Mouse (Mus musculus): ENCODE results near the gene Cwc27. TPM values are rescaled to one million over a fixed set of nuclear protein-coding genes. Genes with fewer than 3 reads are reported as not detected.

Cwc27 gene
- polyA plus RNA-seq, 1 experiment: 4.4 TPM

DNA sequence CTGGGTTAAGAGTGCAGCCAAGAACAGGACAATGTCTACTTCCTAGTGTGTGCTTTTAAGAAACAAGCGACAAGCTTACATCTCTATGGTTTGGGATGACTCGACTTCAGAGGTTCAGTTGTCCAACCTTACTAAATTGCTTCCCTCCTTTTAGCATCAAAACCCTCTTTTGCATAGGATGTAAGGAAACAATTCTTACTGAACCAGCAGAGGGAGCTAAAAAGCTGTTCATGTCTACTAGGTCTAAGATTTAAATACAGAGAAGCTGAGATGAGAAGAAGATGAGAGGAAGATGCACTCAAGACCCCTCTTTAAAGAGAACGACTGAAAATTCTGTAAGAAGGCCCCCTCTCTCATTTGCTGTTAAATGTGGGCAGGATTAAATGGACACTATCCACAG, 11.3 kb downstream of the Cwc27 start:
- Histone ChIP-seq H3K4me1 (ENCODE audit: control insufficient read depth, insufficient read depth, low read length) (no peaks in the 10 kb centered on the region), H3K36me3 (ENCODE audit: control insufficient read depth, insufficient read depth, low read length) (0 out of 2 replicates have a peak, but pooled peaks cover 1% of the 10 kb centered on the region), H3K27me3 (ENCODE audit: control insufficient read depth, insufficient read depth, low read length) (no peaks in the 10 kb centered on the region), H3K27ac (ENCODE audit: control insufficient read depth, insufficient read depth, low read depth, low read length) (no peak overlapping the region), H3K4me3 (ENCODE audit: control insufficient read depth, low read depth, low read length) (no peak overlapping the region)
- TF ChIP-seq POLR2A (IDR thresholded peaks at IDR 0.05; ENCODE audit: control insufficient read depth, low read depth, low read length) (no peak), CTCF (IDR thresholded peaks at IDR 0.05; ENCODE audit: control insufficient read depth, insufficient read depth, insufficient replicate concordance, low read depth, low read length) (no peak)

DNA sequence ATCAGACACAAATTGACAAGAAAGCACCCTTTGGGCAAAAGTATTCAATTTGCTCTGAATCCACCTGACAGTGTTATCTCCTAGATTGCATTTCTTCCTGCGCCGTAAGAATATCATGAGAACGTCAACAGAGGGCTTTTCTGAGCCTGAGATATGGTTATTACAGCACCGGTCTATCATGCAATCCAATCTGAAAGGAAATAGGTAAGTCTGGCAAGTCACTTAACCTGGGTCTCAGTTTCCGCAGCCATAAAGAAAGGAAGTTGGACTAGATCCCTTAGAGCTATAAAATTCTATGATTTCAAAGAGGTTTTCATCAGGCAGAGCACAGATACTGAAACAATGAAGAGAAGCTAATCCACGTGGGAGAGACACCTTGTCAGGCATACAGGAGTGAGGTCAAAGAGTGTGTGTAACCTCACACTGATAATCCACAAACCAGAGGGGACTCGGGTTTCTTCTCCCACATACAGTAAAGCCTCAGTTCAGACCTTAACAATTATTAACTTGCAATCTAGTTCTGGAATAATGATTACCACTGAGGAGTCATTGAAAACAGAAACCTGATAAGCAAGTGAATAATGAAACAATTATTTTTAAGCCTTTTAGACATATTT, 17.3 kb downstream of the Cwc27 start:
- TF ChIP-seq CTCF (IDR thresholded peaks at IDR 0.05; ENCODE audit: control insufficient read depth, insufficient read depth, insufficient replicate concordance, low read depth, low read length) (no peak), POLR2A (IDR thresholded peaks at IDR 0.05; ENCODE audit: control insufficient read depth, low read depth, low read length) (no peak)
- no peaks in the 10 kb centered on the region for H3K27me3 ChIP-seq (ENCODE audit: control insufficient read depth, insufficient read depth, low read length)
- H3K4me1 ChIP-seq (ENCODE audit: control insufficient read depth, insufficient read depth, low read length): no peaks in the 10 kb centered on the region
- no peak overlapping the region for H3K4me3 ChIP-seq (ENCODE audit: control insufficient read depth, low read depth, low read length)
- H3K36me3 ChIP-seq (ENCODE audit: control insufficient read depth, insufficient read depth, low read length): no peaks in the 10 kb centered on the region
- H3K27ac ChIP-seq (ENCODE audit: control insufficient read depth, insufficient read depth, low read depth, low read length): no peak overlapping the region

- Histone ChIP-seq H3K4me1 (ENCODE audit: control insufficient read depth, insufficient read depth, low read length) (no peaks in the 10 kb centered on the region), H3K36me3 (ENCODE audit: control insufficient read depth, insufficient read depth, low read length) (no peaks in the 10 kb centered on the region), H3K27me3 (ENCODE audit: control insufficient read depth, insufficient read depth, low read length) (no peaks in the 10 kb centered on the region), H3K4me3 (ENCODE audit: control insufficient read depth, low read depth, low read length) (no peak overlapping the region), H3K27ac (ENCODE audit: control insufficient read depth, insufficient read depth, low read depth, low read length) (no peak overlapping the region)
- no peak for TF ChIP-seq POLR2A (IDR thresholded peaks at IDR 0.05; ENCODE audit: control insufficient read depth, low read depth, low read length)
- TF ChIP-seq CTCF (IDR thresholded peaks at IDR 0.05; ENCODE audit: control insufficient read depth, insufficient read depth, insufficient replicate concordance, low read depth, low read length): no peak
Observed at GRCm38 (mm10) chr13:104799067-104799466, 17.9 kb downstream of the Cwc27 start.

DNA sequence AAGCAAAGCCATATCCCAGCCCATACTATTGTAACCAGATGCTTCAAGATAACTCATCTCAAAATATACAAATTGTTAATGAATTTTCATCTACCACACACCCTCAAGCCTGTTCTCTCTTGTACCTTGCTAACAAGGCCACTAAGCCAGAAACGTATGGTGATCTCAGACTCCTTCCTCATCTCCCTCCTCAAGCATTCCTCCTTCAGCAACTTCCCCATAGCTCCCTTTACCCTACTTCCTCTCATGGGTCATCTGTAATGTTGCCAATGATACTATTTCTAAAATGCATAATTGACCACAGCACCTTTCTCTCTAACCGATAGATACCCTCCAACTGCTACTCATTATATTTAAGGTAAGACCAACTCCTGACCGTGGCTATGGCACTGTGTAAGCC, 22.5 kb downstream of the Cwc27 start:
- Histone ChIP-seq H3K36me3 (ENCODE audit: control insufficient read depth, insufficient read depth, low read length) (no peaks in the 10 kb centered on the region), H3K27ac (ENCODE audit: control insufficient read depth, insufficient read depth, low read depth, low read length) (no peak overlapping the region), H3K4me1 (ENCODE audit: control insufficient read depth, insufficient read depth, low read length) (no peaks in the 10 kb centered on the region), H3K4me3 (ENCODE audit: control insufficient read depth, low read depth, low read length) (no peak overlapping the region), H3K27me3 (ENCODE audit: control insufficient read depth, insufficient read depth, low read length) (no peaks in the 10 kb centered on the region)
- TF ChIP-seq POLR2A (IDR thresholded peaks at IDR 0.05; ENCODE audit: control insufficient read depth, low read depth, low read length) (no peak), CTCF (IDR thresholded peaks at IDR 0.05; ENCODE audit: control insufficient read depth, insufficient read depth, insufficient replicate concordance, low read depth, low read length) (no peak)

DNA sequence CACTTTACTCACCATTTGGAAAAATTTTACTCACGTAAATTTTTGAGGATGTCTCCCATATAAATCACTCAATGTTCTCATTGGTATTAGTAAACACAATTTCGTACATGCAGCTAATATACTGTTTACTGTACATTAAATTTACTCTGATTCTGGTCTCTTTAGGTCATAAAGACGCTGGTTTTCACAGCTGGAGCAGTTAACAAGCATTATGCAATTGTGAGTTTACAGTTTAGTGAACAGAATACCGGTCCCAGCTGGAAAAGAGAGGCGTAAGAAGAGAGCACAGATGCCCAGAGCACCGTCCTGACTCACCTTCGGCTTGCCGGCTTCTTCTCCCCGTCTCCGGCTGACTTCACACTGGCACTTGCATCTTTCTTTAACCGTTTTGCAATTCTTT, 24.8 kb downstream of the Cwc27 start, which contains the start of gene Srek1ip1:
Gene Srek1ip1 (plus strand): TSS at position 301 of the 400 bp plus-strand sequence.
- no peaks in the 10 kb centered on the region for H3K27me3 ChIP-seq (ENCODE audit: control insufficient read depth, insufficient read depth, low read length)
- TF ChIP-seq POLR2A (IDR thresholded peaks at IDR 0.05; ENCODE audit: control insufficient read depth, low read depth, low read length) (no peak), CTCF (IDR thresholded peaks at IDR 0.05; ENCODE audit: control insufficient read depth, insufficient read depth, insufficient replicate concordance, low read depth, low read length) (no peak)
- no peak within 1 kb of the TSS for H3K27ac ChIP-seq (ENCODE audit: control insufficient read depth, insufficient read depth, low read depth, low read length)
- H3K36me3 ChIP-seq (ENCODE audit: control insufficient read depth, insufficient read depth, low read length): no peaks in the 10 kb centered on the region
- no peaks in the 10 kb centered on the region for H3K4me1 ChIP-seq (ENCODE audit: control insufficient read depth, insufficient read depth, low read length)
- H3K4me3 ChIP-seq (ENCODE audit: control insufficient read depth, low read depth, low read length): no peak within 1 kb of the TSS

- Histone ChIP-seq H3K36me3 (ENCODE audit: control insufficient read depth, insufficient read depth, low read length) (no peaks in the 10 kb centered on the region), H3K27me3 (ENCODE audit: control insufficient read depth, insufficient read depth, low read length) (no peaks in the 10 kb centered on the region), H3K4me3 (ENCODE audit: control insufficient read depth, low read depth, low read length) (no peak overlapping the region), H3K4me1 (ENCODE audit: control insufficient read depth, insufficient read depth, low read length) (no peaks in the 10 kb centered on the region), H3K27ac (ENCODE audit: control insufficient read depth, insufficient read depth, low read depth, low read length) (no peak overlapping the region)
- TF ChIP-seq POLR2A (IDR thresholded peaks at IDR 0.05; ENCODE audit: control insufficient read depth, low read depth, low read length) (no peak), CTCF (IDR thresholded peaks at IDR 0.05; ENCODE audit: control insufficient read depth, insufficient read depth, insufficient replicate concordance, low read depth, low read length) (no peak)
Observed at GRCm38 (mm10) chr13:104789663-104790062, 27.3 kb downstream of the Cwc27 start.

- H3K4me1 ChIP-seq (ENCODE audit: control insufficient read depth, insufficient read depth, low read length): no peaks in the 10 kb centered on the region
- TF ChIP-seq CTCF (IDR thresholded peaks at IDR 0.05; ENCODE audit: control insufficient read depth, insufficient read depth, insufficient replicate concordance, low read depth, low read length): no peak
- TF ChIP-seq POLR2A (IDR thresholded peaks at IDR 0.05; ENCODE audit: control insufficient read depth, low read depth, low read length): no peak
- no peaks in the 10 kb centered on the region for H3K27me3 ChIP-seq (ENCODE audit: control insufficient read depth, insufficient read depth, low read length)
- no peak overlapping the region for H3K4me3 ChIP-seq (ENCODE audit: control insufficient read depth, low read depth, low read length)
- no peaks in the 10 kb centered on the region for H3K36me3 ChIP-seq (ENCODE audit: control insufficient read depth, insufficient read depth, low read length)
- no peak overlapping the region for H3K27ac ChIP-seq (ENCODE audit: control insufficient read depth, insufficient read depth, low read depth, low read length)
Observed at GRCm38 (mm10) chr13:104787260-104787659, 29.7 kb downstream of the Cwc27 start.
